Mouse (Mus musculus): ENCODE results near the gene Olfr223.
"Not testable (repeated sequence)": the region's sequence is repeated elsewhere in the genome, so short reads cannot be mapped to it uniquely, and the experiment has no call there.

Gene Olfr223

GRCm38 (mm10) chr11:59593189-59593588 lies at the start of gene Olfr223:
TSS of gene Olfr223 (minus strand) at chr11:59593289.
- DNase-seq (ENCODE audit: low spot score), result no peak

- no peak for DNase-seq (ENCODE audit: low spot score)
Observed at GRCm38 (mm10) chr11:59642420-59642819, 49.3 kb upstream of the Olfr223 start.

- DNase-seq (ENCODE audit: low spot score), result no peak
Observed at GRCm38 (mm10) chr11:59641227-59641626, 48.1 kb upstream of the Olfr223 start.

- no peak for DNase-seq (ENCODE audit: low spot score)
Observed at GRCm38 (mm10) chr11:59639957-59640643, 47.0 kb upstream of the Olfr223 start.

- no peak for DNase-seq (ENCODE audit: low spot score)
Observed at GRCm38 (mm10) chr11:59636695-59637414, 43.8 kb upstream of the Olfr223 start.

GRCm38 (mm10) chr11:59635821-59636694 lies 43.0 kb upstream of the Olfr223 start:
- no peak for DNase-seq (ENCODE audit: low spot score)

- no peak for DNase-seq (ENCODE audit: low spot score)
Observed at GRCm38 (mm10) chr11:59635251-59635795, 42.2 kb upstream of the Olfr223 start.

- DNase-seq (ENCODE audit: low spot score), result no peak
Observed at GRCm38 (mm10) chr11:59634001-59634660, 41.0 kb upstream of the Olfr223 start.

GRCm38 (mm10) chr11:59633037-59633436 lies 39.9 kb upstream of the Olfr223 start:
- no peak for DNase-seq (ENCODE audit: low spot score)

- DNase-seq (ENCODE audit: low spot score), result no peak
Observed at GRCm38 (mm10) chr11:59631980-59632379, 38.9 kb upstream of the Olfr223 start.

GRCm38 (mm10) chr11:59629871-59630270 lies 36.8 kb upstream of the Olfr223 start:
- no peak for DNase-seq (ENCODE audit: low spot score)

- no peak for DNase-seq (ENCODE audit: low spot score)
Observed at GRCm38 (mm10) chr11:59628177-59628576, 35.1 kb upstream of the Olfr223 start.

GRCm38 (mm10) chr11:59626192-59626591 lies 33.1 kb upstream of the Olfr223 start:
- DNase-seq (ENCODE audit: low spot score), result no peak

GRCm38 (mm10) chr11:59624017-59624630 lies 31.0 kb upstream of the Olfr223 start:
- no peak for DNase-seq (ENCODE audit: low spot score)

- no peak for DNase-seq (ENCODE audit: low spot score)
Observed at GRCm38 (mm10) chr11:59622214-59622613, 29.1 kb upstream of the Olfr223 start.

- not testable (repeated sequence) for DNase-seq (ENCODE audit: low spot score)
Observed at GRCm38 (mm10) chr11:59616986-59617385, 23.9 kb upstream of the Olfr223 start.

- DNase-seq (ENCODE audit: low spot score), result no peak
Observed at GRCm38 (mm10) chr11:59614120-59614519, 21.0 kb upstream of the Olfr223 start.

GRCm38 (mm10) chr11:59611646-59612045 lies 18.6 kb upstream of the Olfr223 start:
- no peak for DNase-seq (ENCODE audit: low spot score)

- DNase-seq (ENCODE audit: low spot score), result no peak
Observed at GRCm38 (mm10) chr11:59602287-59602686, 9.2 kb upstream of the Olfr223 start.

- DNase-seq (ENCODE audit: low spot score), result no peak
Observed at GRCm38 (mm10) chr11:59600872-59601271, 7.8 kb upstream of the Olfr223 start.

- DNase-seq (ENCODE audit: low spot score), result no peak
Observed at GRCm38 (mm10) chr11:59599211-59599610, 6.1 kb upstream of the Olfr223 start.

Data from ovary, adult 18-20 months (tissue).